ENCODE assay signal across 15 mouse cellular contexts in the genomic region with DNA sequence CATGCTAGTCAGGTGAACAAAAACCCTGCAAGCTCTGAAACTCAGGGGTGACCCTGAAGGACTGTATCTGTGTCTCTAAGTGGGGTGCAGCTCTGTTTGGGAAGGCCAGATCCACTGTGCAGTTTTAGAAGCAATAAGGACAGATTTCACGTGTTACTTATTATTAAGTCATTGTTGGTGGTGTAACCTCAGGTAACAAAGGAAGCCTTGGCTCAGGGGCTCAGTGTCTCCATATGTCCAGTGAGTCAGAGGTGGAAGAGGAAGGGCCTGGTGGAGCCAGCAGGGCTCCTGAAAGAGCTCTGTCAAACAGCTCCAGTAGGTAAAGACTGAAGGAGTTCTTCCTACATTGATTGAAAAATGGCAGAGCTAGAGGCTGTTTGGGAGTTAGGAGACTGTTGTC. TPM values are rescaled to one million over a fixed set of nuclear protein-coding genes. Genes with fewer than 3 reads are reported as not detected.
DNase-seq lines count a peak whose midpoint lies in the region; TF ChIP-seq lines count a peak whose summit lies in the region.
"Had no signal": no experiment of that assay in that cellular context is flagged by ENCODE, and none has a peak within 500 bp of the region (broad histone marks: within the 10 kb centered on the region; RNA-seq: fewer than 3 reads in every experiment).

No protein-coding gene starts in this region.

- no peaks in the 10 kb centered on the region; the same call in 1 of the 2 replicates for H3K4me1 ChIP-seq in cerebellum, adult 2 months (ENCODE audit: control insufficient read depth, insufficient read depth, low read length)
- H3K4me1 ChIP-seq: embryonic facial prominence, embryonic 12.5 days; forebrain, embryonic 13.5 days; forebrain, embryonic 15.5 days had no signal

- 0 out of 2 replicates have a peak overlapping the region, but pooled peaks have one; percentile 24 for H3K27ac ChIP-seq in cerebellum, adult 2 months (ENCODE audit: insufficient read depth, low read length)
- H3K27ac ChIP-seq: embryonic facial prominence, embryonic 10.5 days; embryonic facial prominence, embryonic 12.5 days; forebrain, embryonic 13.5 days; forebrain, embryonic 15.5 days had no signal

- TF ChIP-seq POLR2A in cerebellum, adult 2 months (IDR thresholded peaks at IDR 0.05; ENCODE audit: borderline replicate concordance, insufficient read depth, low read length), result no peak

- H3K4me3 ChIP-seq in cerebellum, adult 2 months (replicated peaks; ENCODE audit: insufficient read depth, low read depth, low read length), result no peak overlapping the region
- H3K4me3 ChIP-seq: embryonic facial prominence, embryonic 10.5 days; embryonic facial prominence, embryonic 12.5 days; forebrain, embryonic 13.5 days; forebrain, embryonic 15.5 days had no signal

- 18% methylated on average over 1 of the region's 1 CpGs for WGBS in cerebellum, adult 2 months

- no peaks in the 10 kb centered on the region for H3K27me3 ChIP-seq in cerebellum, adult 2 months (ENCODE audit: control insufficient read depth, insufficient read depth, low read length)
- H3K27me3 ChIP-seq: embryonic facial prominence, embryonic 12.5 days; forebrain, embryonic 13.5 days; forebrain, embryonic 15.5 days had no signal

- peak in 1 of 2 experiments; percentile 72 for DNase-seq in cerebellum, adult 2 months
- no peak for DNase-seq in cerebellum, postnatal 10 days
- DNase-seq in cerebellum, postnatal 25 days, result peak; percentile 22 to 48
- no peak for DNase-seq in cerebellum, adult 9-11 months
- peak; percentile 69 for DNase-seq in brain, adult 2 months (ENCODE audit: low read depth, low spot score)
- no peak for DNase-seq in thymus, postnatal 10 days (ENCODE audit: low spot score in 2 of 2)
- DNase-seq: adrenal gland, adult 2 months; adrenal gland, postnatal 10 days; adrenal gland, postnatal 25 days; cerebellum, adult 9-10 months; forebrain, postnatal 0 days had no signal

- TF ChIP-seq CTCF in cerebellum, adult 2 months (IDR thresholded peaks at IDR 0.05; ENCODE audit: borderline replicate concordance, insufficient read depth, low read depth, low read length), result no peak

RNA-seq across cellular contexts. Expression of a gene that starts 22.9 kb away (rescaled TPM):
- 323 and 380 TPM in 2 replicates for polyA plus RNA-seq in cerebellum, adult 2 months (2012; rRNA removed)

Comparison
In these comparisons a context has a peak if more than half of its experiments do, and no peak if none do; other contexts are left out.
1. DNase-seq: peak in cerebellum, postnatal 25 days (2 of 2) and brain, adult 2 months (single experiment); none in cerebellum, postnatal 10 days (0 of 2), cerebellum, adult 9-11 months (single experiment) and thymus, postnatal 10 days (0 of 2).